Mouse (Mus musculus) olfactory bulb, adult 2 months (tissue): ENCODE data around the gene Mbd3l2. TPM values are rescaled to one million over a fixed set of nuclear protein-coding genes. Genes with fewer than 3 reads are reported as not detected.

ENCODE experiments used
- H3K27ac ChIP-seq: fragments of 200-500 bp; 2 replicates; pipeline ENCODE4 v1.5.1; 2012; ENCODE audit warnings: low read depth, low read length; ENCODE audit not compliant: insufficient read depth
- H3K4me1 ChIP-seq: fragments of 200-500 bp; 2 replicates; pipeline ENCODE4 v1.6.1; 2012; ENCODE audit warnings: low read length; ENCODE audit not compliant: control insufficient read depth, insufficient read depth
- H3K4me3 ChIP-seq: fragments of 200-500 bp; 2 replicates; pipeline ENCODE4 v1.5.1; 2012; ENCODE audit warnings: mild to moderate bottlenecking, low read depth, low read length, moderate library complexity; ENCODE audit not compliant: insufficient read depth
- CTCF ChIP-seq: fragments of 200-500 bp; IDR thresholded peaks from 2 replicates; pipeline ENCODE4 v1.5.1; 2012; ENCODE audit warnings: low read depth, mild to moderate bottlenecking, low read length, moderate library complexity; ENCODE audit not compliant: insufficient read depth
- POLR2A ChIP-seq: fragments of 200-500 bp; IDR thresholded peaks from 2 replicates; pipeline ENCODE4 v1.6.1; 2012; ENCODE audit warnings: mild to moderate bottlenecking, low read depth, low read length, moderate library complexity; ENCODE audit not compliant: insufficient read depth
- whole genome bisulfite sequencing: fragments of 180-500 bp; shearing (Covaris S2); methylation state at CpG from one replicate; pipeline ENCODE4 v1.1.7; 2018; 5-methylcytosine and 5-hydroxymethylcytosine counted together
- polyA plus RNA-seq: library from polyadenylated mRNA; stranded (reverse); fragments of >200 nt; gene quantifications from 2 replicates; pipeline ENCODE4 v1.2.4, GENCODE M21; 2012; ENCODE audit warnings: low replicate concordance; ENCODE audit not compliant: missing spikeins, insufficient read depth, insufficient read length

The Mbd3l2 gene
- polyA plus RNA-seq, 1 experiment: not detected

- no peaks in the 10 kb centered on the region for H3K4me1 ChIP-seq
- peak overlapping the region; percentile 30; the same call in 1 of the 2 replicates for H3K27ac ChIP-seq
- 4% methylated on average over 39 of the region's 39 CpGs for WGBS
- TF ChIP-seq POLR2A (no peak), CTCF (no peak)
- peak overlapping the region; percentile 69 for H3K4me3 ChIP-seq
These were observed 43.1 kb downstream of the Mbd3l2 start for GRCm38 (mm10) chr9:18473324-18474128.

GRCm38 (mm10) chr9:18478168-18478567 is 47.7 kb downstream of the Mbd3l2 start, which contains the start of the genes Zfp558 and Mbd3l1:
Gene Zfp558 (minus strand): TSS chr9:18478268.
Gene Mbd3l1 (plus strand): TSS chr9:18478359.
- no peaks in the 10 kb centered on the region for H3K4me1 ChIP-seq
- 65% methylated on average over 3 of the region's 3 CpGs for WGBS
- TF ChIP-seq CTCF (no peak), POLR2A (no peak)
- H3K4me3 ChIP-seq: no peak within 1 kb of the TSS
- H3K27ac ChIP-seq: no peak within 1 kb of the TSS

Other genes starting within 250 kb of the Mbd3l2 start
- gene Chordc1, start 138.5 kb upstream of the Mbd3l2 start, polyA plus RNA-seq: not detected in 2 replicates
- gene Naalad2, start 27.7 kb upstream of the Mbd3l2 start, polyA plus RNA-seq: not detected in 2 replicates
- not detected in 2 replicates for gene Ubtfl1, start 26.2 kb upstream of the Mbd3l2 start, polyA plus RNA-seq
- not detected in 2 replicates for gene Zfp558, start 47.6 kb downstream of the Mbd3l2 start, polyA plus RNA-seq
- not detected in 2 replicates for gene Mbd3l1, start 47.7 kb downstream of the Mbd3l2 start, polyA plus RNA-seq
- not detected in 2 replicates for gene Muc16, start 243.9 kb downstream of the Mbd3l2 start, polyA plus RNA-seq